Mouse (Mus musculus): Measurements from ENCODE around the gene Fasn. TPM values are rescaled to one million over a fixed set of nuclear protein-coding genes. Genes with fewer than 3 reads are reported as not detected.

The Fasn gene
- total and polyA plus RNA-seq, 2 experiments from 2014 or later, result 75.6 to 364 TPM

GRCm38 (mm10) chr11:120761811-120762671 lies 62.3 kb downstream of the Fasn start:
- no peak for ATAC-seq
- Histone ChIP-seq H3K4me1 (ENCODE audit: insufficient read depth) (no peaks in the 10 kb centered on the region), H3K36me3 (ENCODE audit: insufficient read depth) (no peaks in the 10 kb centered on the region), H3K9me3 (ENCODE audit: low read length) (no peaks in the 10 kb centered on the region), H3K9ac (no peak overlapping the region), H3K27me3 (ENCODE audit: insufficient read depth, low read length) (0 out of 2 replicates have a peak, but pooled peaks cover 6% of the 10 kb centered on the region), H3K27ac (ENCODE audit: low read depth, low read length) (no peak overlapping the region), H3K4me3 (ENCODE audit: low read depth, low read length) (no peak overlapping the region), H3K4me2 (ENCODE audit: low read depth) (no peak overlapping the region)
- DNase-seq, result no peak
- no peak for TF ChIP-seq CTCF (IDR thresholded peaks at IDR 0.05; ENCODE audit: low read depth)
- WGBS, result 68% methylated on average over 14 of the region's 14 CpGs

- H3K4me1 ChIP-seq (ENCODE audit: insufficient read depth), result no peaks in the 10 kb centered on the region
- no peak overlapping the region for H3K4me3 ChIP-seq (ENCODE audit: low read depth, low read length)
- H3K36me3 ChIP-seq (ENCODE audit: insufficient read depth), result no peaks in the 10 kb centered on the region
- no peak overlapping the region for H3K9ac ChIP-seq
- H3K4me2 ChIP-seq (ENCODE audit: low read depth), result no peak overlapping the region
- no peak for ATAC-seq
- TF ChIP-seq CTCF (IDR thresholded peaks at IDR 0.05; ENCODE audit: low read depth), result no peak
- WGBS, result 90% methylated on average over 9 of the region's 9 CpGs
- H3K27ac ChIP-seq (ENCODE audit: low read depth, low read length), result no peak overlapping the region
- no peak for DNase-seq
- H3K27me3 ChIP-seq (ENCODE audit: insufficient read depth, low read length), result 0 out of 2 replicates have a peak, but pooled peaks cover 6% of the 10 kb centered on the region
- no peaks in the 10 kb centered on the region for H3K9me3 ChIP-seq (ENCODE audit: low read length)
These were observed 64.1 kb downstream of the Fasn start for GRCm38 (mm10) chr11:120760236-120760635.

Other genes with a start within 250 kb of the Fasn start
- gene Arhgdia, start 242.9 kb downstream of the Fasn start, total RNA-seq (2014; rRNA removed), result 214 and 237 TPM in 2 replicates
- gene Arhgdia, start 242.9 kb downstream of the Fasn start, polyA plus RNA-seq (2015; fragmentation: Nextera tagmentation; extraction: Ambion mirVana), result 416 and 435 TPM in 2 replicates
- 99.8 and 111 TPM in 2 replicates for gene Alyref, start 226.2 kb downstream of the Fasn start, total RNA-seq (2014; rRNA removed)
- gene Alyref, start 226.2 kb downstream of the Fasn start, polyA plus RNA-seq (2015; fragmentation: Nextera tagmentation; extraction: Ambion mirVana), result 207 and 238 TPM in 2 replicates
- 54.2 and 64.2 TPM in 2 replicates for gene Anapc11, start 226.1 kb downstream of the Fasn start, total RNA-seq (2014; rRNA removed)
- gene Anapc11, start 226.1 kb downstream of the Fasn start, polyA plus RNA-seq (2015; fragmentation: Nextera tagmentation; extraction: Ambion mirVana), result 207 and 226 TPM in 2 replicates
- gene Npb, start 216.1 kb downstream of the Fasn start, total RNA-seq (2014; rRNA removed), result not detected in 2 replicates
- 0.42 and 0.80 TPM in 2 replicates for gene Npb, start 216.1 kb downstream of the Fasn start, polyA plus RNA-seq (2015; fragmentation: Nextera tagmentation; extraction: Ambion mirVana)
- gene Pcyt2, start 206.6 kb downstream of the Fasn start, total RNA-seq (2014; rRNA removed), result 102 and 129 TPM in 2 replicates
- gene Pcyt2, start 206.6 kb downstream of the Fasn start, polyA plus RNA-seq (2015; fragmentation: Nextera tagmentation; extraction: Ambion mirVana), result 107 and 117 TPM in 2 replicates
- gene Sirt7, start 199.3 kb downstream of the Fasn start, total RNA-seq (2014; rRNA removed), result 48.7 and 51.8 TPM in 2 replicates
- gene Sirt7, start 199.3 kb downstream of the Fasn start, polyA plus RNA-seq (2015; fragmentation: Nextera tagmentation; extraction: Ambion mirVana), result 37.4 and 40.7 TPM in 2 replicates
- gene Mafg, start 190.9 kb downstream of the Fasn start, total RNA-seq (2014; rRNA removed), result 37.5 and 40.1 TPM in 2 replicates
- gene Mafg, start 190.9 kb downstream of the Fasn start, polyA plus RNA-seq (2015; fragmentation: Nextera tagmentation; extraction: Ambion mirVana), result 24.6 and 39.7 TPM in 2 replicates
- 8.7 and 13.8 TPM in 2 replicates for gene Pycr1, start 180.8 kb downstream of the Fasn start, total RNA-seq (2014; rRNA removed)
- 19.5 and 23.0 TPM in 2 replicates for gene Pycr1, start 180.8 kb downstream of the Fasn start, polyA plus RNA-seq (2015; fragmentation: Nextera tagmentation; extraction: Ambion mirVana)
- 1.1 and 3.2 TPM in 2 replicates for gene Myadml2, start 176.4 kb downstream of the Fasn start, total RNA-seq (2014; rRNA removed)
- 1.3 and 1.5 TPM in 2 replicates for gene Myadml2, start 176.4 kb downstream of the Fasn start, polyA plus RNA-seq (2015; fragmentation: Nextera tagmentation; extraction: Ambion mirVana)
- gene Notum, start 163.4 kb downstream of the Fasn start, total RNA-seq (2014; rRNA removed), result 5.5 and 5.9 TPM in 2 replicates
- 3.6 and 4.9 TPM in 2 replicates for gene Notum, start 163.4 kb downstream of the Fasn start, polyA plus RNA-seq (2015; fragmentation: Nextera tagmentation; extraction: Ambion mirVana)
- 97.7 and 102 TPM in 2 replicates for gene Aspscr1, start 151.6 kb downstream of the Fasn start, total RNA-seq (2014; rRNA removed)
- gene Aspscr1, start 151.6 kb downstream of the Fasn start, polyA plus RNA-seq (2015; fragmentation: Nextera tagmentation; extraction: Ambion mirVana), result 137 and 139 TPM in 2 replicates
- 28.5 and 52.1 TPM in 2 replicates for gene Cenpx, start 110.8 kb downstream of the Fasn start, total RNA-seq (2014; rRNA removed)
- 91.3 and 114 TPM in 2 replicates for gene Cenpx, start 110.8 kb downstream of the Fasn start, polyA plus RNA-seq (2015; fragmentation: Nextera tagmentation; extraction: Ambion mirVana)
- 57.6 and 58.4 TPM in 2 replicates for gene Lrrc45, start 110.6 kb downstream of the Fasn start, total RNA-seq (2014; rRNA removed)
- 31.0 and 41.0 TPM in 2 replicates for gene Lrrc45, start 110.6 kb downstream of the Fasn start, polyA plus RNA-seq (2015; fragmentation: Nextera tagmentation; extraction: Ambion mirVana)
- gene Rac3, start 103.1 kb downstream of the Fasn start, total RNA-seq (2014; rRNA removed), result 598 and 666 TPM in 2 replicates
- 681 and 697 TPM in 2 replicates for gene Rac3, start 103.1 kb downstream of the Fasn start, polyA plus RNA-seq (2015; fragmentation: Nextera tagmentation; extraction: Ambion mirVana)
- gene Dcxr, start 97.3 kb downstream of the Fasn start, total RNA-seq (2014; rRNA removed), result 7.2 and 13.2 TPM in 2 replicates
- gene Dcxr, start 97.3 kb downstream of the Fasn start, polyA plus RNA-seq (2015; fragmentation: Nextera tagmentation; extraction: Ambion mirVana), result 11.2 and 12.7 TPM in 2 replicates
- gene Cbr2, start 92.4 kb downstream of the Fasn start, total RNA-seq (2014; rRNA removed), result 3.6 and 4.8 TPM in 2 replicates
- gene Cbr2, start 92.4 kb downstream of the Fasn start, polyA plus RNA-seq (2015; fragmentation: Nextera tagmentation; extraction: Ambion mirVana), result 3.1 and 4.9 TPM in 2 replicates
- 0.95 and 1.8 TPM in 2 replicates for gene Hmga1b, start 61.8 kb downstream of the Fasn start, total RNA-seq (2014; rRNA removed)
- gene Hmga1b, start 61.8 kb downstream of the Fasn start, polyA plus RNA-seq (2015; fragmentation: Nextera tagmentation; extraction: Ambion mirVana), result 1.6 and 1.7 TPM in 2 replicates
- 61.9 and 82.8 TPM in 2 replicates for gene Rfng, start 40.3 kb downstream of the Fasn start, total RNA-seq (2014; rRNA removed)
- gene Rfng, start 40.3 kb downstream of the Fasn start, polyA plus RNA-seq (2015; fragmentation: Nextera tagmentation; extraction: Ambion mirVana), result 114 and 125 TPM in 2 replicates
- 228 and 240 TPM in 2 replicates for gene Gps1, start 40.3 kb downstream of the Fasn start, total RNA-seq (2014; rRNA removed)
- gene Gps1, start 40.3 kb downstream of the Fasn start, polyA plus RNA-seq (2015; fragmentation: Nextera tagmentation; extraction: Ambion mirVana), result 240 and 244 TPM in 2 replicates
- gene Dus1l, start 28.1 kb downstream of the Fasn start, total RNA-seq (2014; rRNA removed), result 43.0 and 52.0 TPM in 2 replicates
- gene Dus1l, start 28.1 kb downstream of the Fasn start, polyA plus RNA-seq (2015; fragmentation: Nextera tagmentation; extraction: Ambion mirVana), result 36.1 and 38.6 TPM in 2 replicates
- gene Ccdc57, start 108.3 kb upstream of the Fasn start, total RNA-seq (2014; rRNA removed), result 8.8 and 11.6 TPM in 2 replicates
- 4.9 and 6.9 TPM in 2 replicates for gene Ccdc57, start 108.3 kb upstream of the Fasn start, polyA plus RNA-seq (2015; fragmentation: Nextera tagmentation; extraction: Ambion mirVana)
- 7.2 and 9.0 TPM in 2 replicates for gene Slc16a3, start 123.9 kb upstream of the Fasn start, total RNA-seq (2014; rRNA removed)
- 2.6 and 3.6 TPM in 2 replicates for gene Slc16a3, start 123.9 kb upstream of the Fasn start, polyA plus RNA-seq (2015; fragmentation: Nextera tagmentation; extraction: Ambion mirVana)
- 77.9 and 107 TPM in 2 replicates for gene Csnk1d, start 166.8 kb upstream of the Fasn start, total RNA-seq (2014; rRNA removed)
- gene Csnk1d, start 166.8 kb upstream of the Fasn start, polyA plus RNA-seq (2015; fragmentation: Nextera tagmentation; extraction: Ambion mirVana), result 84.8 and 108 TPM in 2 replicates
- gene Cd7, start 214.9 kb upstream of the Fasn start, total RNA-seq (2014; rRNA removed), result not detected in 2 replicates
- gene Cd7, start 214.9 kb upstream of the Fasn start, polyA plus RNA-seq (2015; fragmentation: Nextera tagmentation; extraction: Ambion mirVana), result not detected in 2 replicates
- gene Sectm1b, start 239.0 kb upstream of the Fasn start, total RNA-seq (2014; rRNA removed), result not detected in 2 replicates
- gene Sectm1b, start 239.0 kb upstream of the Fasn start, polyA plus RNA-seq (2015; fragmentation: Nextera tagmentation; extraction: Ambion mirVana), result not detected in 2 replicates

All from forebrain, postnatal 0 days (tissue).